Mouse (Mus musculus): Measurements from ENCODE around the gene Gmnn. TPM values are rescaled to one million over a fixed set of nuclear protein-coding genes. Genes with fewer than 3 reads are reported as not detected.

Gmnn gene
- total RNA-seq (2023), result 40.1 and 47.0 TPM in 2 replicates

GRCm38 (mm10) chr13:24761403-24762227 is at the start of gene Gmnn:
Gene Gmnn, minus strand, starts transcription at chr13:24761923.

GRCm38 (mm10) chr13:24801308-24801921 is 39.7 kb upstream of the Gmnn start, which contains the start of gene BC005537:
Gene BC005537, plus strand, starts transcription at chr13:24801657.

GRCm38 (mm10) chr13:24741028-24741427 is 20.7 kb downstream of the Gmnn start, which contains the start of gene Armh2:
Gene Armh2, plus strand, starts transcription at chr13:24741232.

Other genes starting within 250 kb of the Gmnn start
- 347 and 480 TPM in 2 replicates for gene Ripor2, start 179.7 kb downstream of the Gmnn start, total RNA-seq (2023)
- not detected in 2 replicates for gene Armh2, start 20.7 kb downstream of the Gmnn start, total RNA-seq (2023)
- 155 and 197 TPM in 2 replicates for gene BC005537, start 39.7 kb upstream of the Gmnn start, total RNA-seq (2023)
- gene Acot13, start 69.6 kb upstream of the Gmnn start, total RNA-seq (2023), result 4.2 and 5.7 TPM in 2 replicates
- 24.7 and 27.6 TPM in 2 replicates for gene Tdp2, start 69.8 kb upstream of the Gmnn start, total RNA-seq (2023)
- 0.13 TPM in 1 of 2 replicates, not detected in the other for gene D130043K22Rik, start 83.2 kb upstream of the Gmnn start, total RNA-seq (2023)
- 0.59 and 0.66 TPM in 2 replicates for gene Aldh5a1, start 175.7 kb upstream of the Gmnn start, total RNA-seq (2023)
- 0.64 and 0.79 TPM in 2 replicates for gene Gpld1, start 181.2 kb upstream of the Gmnn start, total RNA-seq (2023)